Mouse (Mus musculus) thymus, postnatal 14 days (tissue): ENCODE results near the gene Samd4.

Source experiments
- DNase-seq: peaks from one replicate; pipeline ENCODE4 v3.0.0; 2021

The Samd4 gene

GRCm38 (mm10) chr14:47116062-47116762 lies 233.6 kb downstream of the Samd4 start:
- no peak for DNase-seq

DNA sequence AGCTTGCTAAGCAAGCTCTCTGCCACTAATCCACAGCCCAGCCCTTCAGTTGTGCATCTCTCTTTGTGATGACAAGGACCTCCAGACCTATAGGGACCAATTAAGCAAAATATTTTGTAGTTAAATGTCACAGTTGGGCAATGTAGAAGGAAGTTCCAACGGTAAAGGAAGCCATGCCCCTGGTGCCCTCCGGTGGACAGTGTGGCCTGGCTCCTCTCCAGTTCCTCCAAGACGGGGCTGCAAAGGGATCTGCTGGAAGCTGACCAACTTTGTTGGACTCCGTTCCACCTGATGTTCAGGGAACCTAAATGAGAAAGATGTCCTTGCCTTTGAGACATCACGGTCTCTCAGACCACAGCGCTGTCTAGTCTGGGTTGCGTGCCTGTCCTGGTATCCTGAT lies 234.9 kb downstream of the Samd4 start:
- no peak for DNase-seq

GRCm38 (mm10) chr14:47127987-47128386 lies 245.3 kb downstream of the Samd4 start:
- DNase-seq: no peak

DNA sequence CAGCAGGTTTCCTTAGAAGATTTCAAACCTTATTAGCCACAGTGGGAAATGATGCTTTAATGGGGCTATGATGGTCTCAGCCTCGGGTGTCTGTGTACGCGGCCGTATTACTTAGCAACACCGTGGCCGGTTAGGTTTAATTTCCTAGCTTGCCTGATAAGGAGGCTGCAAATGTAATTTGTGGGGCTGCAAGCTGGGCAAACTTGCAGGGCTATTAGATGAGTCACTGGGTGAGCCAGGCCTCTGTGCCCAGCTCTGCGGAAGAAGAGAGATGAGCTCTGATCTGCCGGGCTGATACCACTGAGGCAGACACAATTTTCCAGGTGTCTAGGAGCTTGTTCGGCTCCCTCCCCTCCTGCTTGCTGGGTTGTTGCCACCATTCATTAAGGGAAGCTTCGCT lies 251.3 kb downstream of the Samd4 start:
- DNase-seq: no peak

DNA sequence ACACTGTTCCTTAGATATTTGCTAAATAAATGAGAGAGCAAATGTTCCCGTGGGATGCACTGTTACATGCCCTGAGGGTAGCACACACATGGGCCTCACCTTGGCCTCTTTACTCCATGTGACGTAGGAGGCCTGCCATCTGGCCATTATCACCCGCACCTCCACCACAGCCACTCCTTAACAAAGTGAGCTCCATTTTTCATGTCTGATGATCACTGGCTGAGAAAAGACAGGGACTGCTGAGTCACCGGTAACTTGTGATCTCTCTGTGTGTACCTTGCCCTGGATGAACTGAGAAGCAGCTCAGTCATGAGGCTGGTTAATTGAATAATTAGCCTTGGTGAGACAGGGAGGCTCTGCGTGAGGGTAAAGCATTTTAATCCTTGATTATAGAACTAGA lies 254.0 kb downstream of the Samd4 start:
- no peak for DNase-seq

DNA sequence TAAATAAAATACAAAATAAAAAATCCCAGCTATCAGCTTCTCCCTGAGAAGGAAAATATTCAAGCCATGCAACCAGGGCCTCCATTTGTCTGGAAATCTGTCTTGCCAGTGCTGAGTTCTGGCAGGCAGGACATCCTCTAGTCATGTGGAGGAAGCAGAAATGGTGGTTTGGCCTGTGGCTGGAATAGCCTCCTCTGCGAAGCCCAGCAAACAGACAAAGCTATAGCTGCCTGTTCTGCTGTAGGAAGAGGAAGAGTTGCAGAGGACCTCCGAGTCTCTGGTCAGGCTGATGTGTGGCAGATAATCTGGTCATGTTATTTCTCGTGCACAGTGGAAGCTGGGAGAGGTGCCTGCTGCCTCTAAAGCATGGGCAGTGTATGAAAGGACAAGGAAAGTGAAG lies 256.2 kb downstream of the Samd4 start:
- DNase-seq: no peak

GRCm38 (mm10) chr14:47144326-47144725 lies 261.7 kb downstream of the Samd4 start:
- DNase-seq: no peak

- DNase-seq: no peak
Measured at GRCm38 (mm10) chr14:47151306-47151705, 268.7 kb downstream of the Samd4 start.

DNA sequence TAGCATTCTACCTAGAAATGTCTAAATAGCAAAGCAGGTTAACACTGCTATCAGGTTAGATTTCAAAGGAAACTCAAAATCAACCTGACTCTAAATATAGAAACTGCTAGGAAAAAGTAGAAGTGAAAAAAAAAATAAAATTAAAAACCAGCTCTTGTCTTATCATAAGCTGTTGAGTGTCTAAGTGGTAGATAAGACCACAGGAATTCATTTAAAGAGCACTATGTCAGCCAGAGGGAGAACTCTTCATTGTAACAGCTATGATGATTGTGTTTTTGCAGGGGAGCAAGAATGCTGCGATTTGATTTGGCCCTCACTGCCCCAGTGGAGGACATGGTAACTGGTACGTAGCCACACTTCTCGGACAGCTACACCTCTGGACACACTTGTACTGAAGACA lies 271.6 kb downstream of the Samd4 start:
- no peak for DNase-seq
